Comparison of ENCODE assay signal across 18 mouse cellular contexts in the genomic region with DNA sequence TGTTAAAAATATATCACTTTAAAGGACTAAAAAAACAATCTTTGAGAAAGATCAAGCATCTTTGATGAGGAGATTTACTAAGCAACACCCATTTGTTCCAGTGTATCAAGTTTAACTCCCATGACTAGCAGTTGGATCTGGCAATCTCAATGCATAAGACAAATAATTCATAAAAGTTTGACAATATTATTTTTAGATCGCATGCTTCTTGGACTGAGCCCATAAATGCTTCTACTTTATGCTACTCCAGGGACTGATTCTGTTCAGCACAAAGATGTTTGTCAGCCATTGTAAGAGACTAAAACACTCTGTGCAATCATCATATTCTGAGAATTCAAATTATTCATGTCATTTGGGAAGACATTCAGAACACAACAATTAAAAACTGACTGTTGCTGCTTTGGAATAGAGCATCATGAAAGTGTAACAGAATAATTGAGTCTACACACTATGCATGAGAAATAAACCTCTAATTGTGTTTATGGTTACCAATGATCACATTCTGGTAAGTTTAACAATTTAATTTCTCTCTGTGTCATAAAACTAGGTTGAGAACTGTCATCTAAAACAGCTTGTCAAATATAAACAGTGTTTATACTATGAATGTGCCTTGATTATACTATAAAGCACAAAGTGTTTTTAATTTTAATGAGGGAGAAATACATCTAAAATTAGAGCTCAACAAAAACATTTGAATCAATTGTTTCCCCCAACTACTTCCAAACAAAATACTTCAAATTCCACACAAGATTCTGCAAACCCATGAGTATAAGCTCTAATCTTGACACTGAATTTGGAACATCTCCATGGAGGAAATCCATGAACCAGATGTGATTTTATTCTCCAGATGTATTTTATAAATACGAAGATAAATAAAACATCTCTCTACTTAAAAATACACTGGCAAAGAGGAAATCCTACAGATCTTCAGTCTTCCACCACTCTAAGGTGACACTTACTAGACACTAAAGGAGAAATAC.
DNase-seq lines count a peak whose midpoint lies in the region; ATAC-seq and TF ChIP-seq lines count a peak whose summit lies in the region.
"Had no signal": no experiment of that assay in that cellular context is flagged by ENCODE, and none has a peak within 500 bp of the region (broad histone marks: within the 10 kb centered on the region; RNA-seq: fewer than 3 reads in every experiment).

No protein-coding gene starts in this region.

- H3K36me3 ChIP-seq in limb, embryonic 14.5 days (ENCODE audit: control insufficient read depth, insufficient read depth, low read length), result no peaks in the 10 kb centered on the region
- H3K36me3 ChIP-seq in limb, embryonic 10.5 days, result no peaks in the 10 kb centered on the region
- H3K36me3 ChIP-seq: neural tube, embryonic 12.5 days had no signal

- no peak for ATAC-seq in limb, embryonic 14.5 days (ENCODE audit: low FRiP score, low read depth)

- H3K9me3 ChIP-seq in limb, embryonic 14.5 days (ENCODE audit: control insufficient read depth, low read length), result no peaks in the 10 kb centered on the region
- H3K9me3 ChIP-seq in limb, embryonic 10.5 days (replicated peaks), result no peaks in the 10 kb centered on the region
- H3K9me3 ChIP-seq: megakaryocyte, embryonic 14.5 days; neural tube, embryonic 12.5 days had no signal

- TF ChIP-seq CTCF in gastrocnemius, adult 2 months (IDR thresholded peaks at IDR 0.05), result no peak

- 55% methylated on average over 2 of the region's 2 CpGs for WGBS in limb, embryonic 14.5 days
- WGBS in limb, embryonic 10.5 days, result 94% methylated on average over 2 of the region's 2 CpGs

- no peaks in the 10 kb centered on the region for H3K4me1 ChIP-seq in limb, embryonic 14.5 days (ENCODE audit: control insufficient read depth, insufficient read depth, low read length)
- no peaks in the 10 kb centered on the region for H3K4me1 ChIP-seq in limb, embryonic 10.5 days
- H3K4me1 ChIP-seq: megakaryocyte, embryonic 14.5 days; neural tube, embryonic 12.5 days had no signal

- H3K4me2 ChIP-seq in limb, embryonic 14.5 days (replicated peaks; ENCODE audit: low read depth, low read length, severe bottlenecking), result no peak overlapping the region
- H3K4me2 ChIP-seq: hindbrain, embryonic 14.5 days; liver, embryonic 11.5 days; neural tube, embryonic 12.5 days had no signal

- intact Hi-C loops in gastrocnemius, adult 2 months (cut with DNase I), result no loop called here

- no peak for TF ChIP-seq POLR2A in limb, embryonic 14.5 days (IDR thresholded peaks at IDR 0.05; ENCODE audit: borderline replicate concordance, extremely low read depth, insufficient read depth, insufficient read length)

- H3K27me3 ChIP-seq in limb, embryonic 14.5 days (ENCODE audit: control insufficient read depth, insufficient read depth, low read length), result no peaks in the 10 kb centered on the region
- no peaks in the 10 kb centered on the region for H3K27me3 ChIP-seq in limb, embryonic 10.5 days (ENCODE audit: low read depth, poor library complexity, severe bottlenecking)
- H3K27me3 ChIP-seq: megakaryocyte, embryonic 14.5 days; neural tube, embryonic 12.5 days had no signal

- no peak overlapping the region for H3K9ac ChIP-seq in limb, embryonic 14.5 days (ENCODE audit: low read depth, low read length, severe bottlenecking)
- H3K9ac ChIP-seq: hindbrain, embryonic 14.5 days; neural tube, embryonic 12.5 days had no signal

- DNase-seq in gastrocnemius, adult 2 months, result no peak
- no peak for DNase-seq in gastrocnemius, postnatal 4 days (ENCODE audit: low spot score in 2 of 2)
- DNase-seq in limb, embryonic 14.5 days (ENCODE audit: low spot score), result peak; percentile 61
- DNase-seq in limb, embryonic 10.5 days (ENCODE audit: low spot score), result no peak
- DNase-seq in 3T3-L1 (ENCODE audit: low read depth, low spot score) (peak; percentile 49), adipocyte (ENCODE audit: low spot score) (peak; percentile 45)
- DNase-seq in yolk sac, embryonic 10.5 days (ENCODE audit: low spot score), result no peak
- no peak for DNase-seq in adrenal gland, adult (ENCODE audit: inconsistent age in 2 of 2, low spot score in 1 of 2)
- DNase-seq: adrenal gland, adult 2 months; cerebellum, adult 11 months; heart, postnatal 10 days; kidney, adult 18-20 months; kidney, postnatal 36 days; thymus, postnatal 36 days had no signal

- no peak overlapping the region; the same call in 1 of the 2 replicates for H3K4me3 ChIP-seq in gastrocnemius, adult 2 months
- H3K4me3 ChIP-seq in limb, embryonic 14.5 days (replicated peaks; ENCODE audit: low read length), result no peak overlapping the region
- H3K4me3 ChIP-seq in limb, embryonic 10.5 days, result no peak overlapping the region
- H3K4me3 ChIP-seq: megakaryocyte, embryonic 14.5 days; neural tube, embryonic 12.5 days had no signal

- peak overlapping the region; percentile 58 for H3K27ac ChIP-seq in gastrocnemius, adult 2 months
- no peak overlapping the region for H3K27ac ChIP-seq in limb, embryonic 14.5 days (replicated peaks; ENCODE audit: low read depth, low read length)
- H3K27ac ChIP-seq in limb, embryonic 10.5 days, result no peak overlapping the region
- H3K27ac ChIP-seq: hindbrain, embryonic 14.5 days; neural tube, embryonic 12.5 days had no signal

Comparison
In these comparisons a context has a peak if more than half of its experiments do, and no peak if none do; other contexts are left out.
1. DNase-seq: peak in limb, embryonic 14.5 days (single experiment), 3T3-L1 (single experiment) and adipocyte (single experiment); none in gastrocnemius, adult 2 months (single experiment), gastrocnemius, postnatal 4 days (0 of 2), limb, embryonic 10.5 days (single experiment), yolk sac, embryonic 10.5 days (single experiment) and adrenal gland, adult (0 of 2).